Mouse (Mus musculus): ENCODE results near the gene Gspt1.
"Not testable (repeated sequence)": the region's sequence is repeated elsewhere in the genome, so short reads cannot be mapped to it uniquely, and the experiment has no call there.

DNA sequence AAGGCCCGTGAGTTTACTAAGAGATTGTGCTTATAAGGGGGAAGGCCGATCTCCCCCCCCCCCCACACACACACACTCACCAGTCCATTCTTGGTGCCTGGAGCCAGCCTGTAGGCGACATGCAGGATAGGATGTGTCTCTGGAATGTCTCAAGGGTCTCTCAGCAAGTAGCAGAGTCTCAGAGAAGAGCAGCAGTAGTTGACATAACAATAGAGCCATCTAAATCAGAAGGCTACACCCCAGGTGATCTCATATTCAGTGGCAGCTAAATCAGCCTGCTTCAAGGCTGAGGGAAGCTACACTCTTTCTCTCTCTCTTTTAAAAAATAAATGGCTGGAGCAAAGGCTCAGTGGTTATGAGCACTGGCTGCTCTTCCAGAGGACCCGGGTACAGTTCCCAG, 41.5 kb upstream of the Gspt1 start:
- TF ChIP-seq POLR2AphosphoS5 (IDR thresholded peaks at IDR 0.05; ENCODE audit: insufficient replicate concordance, low read depth, low read length); CTCF (IDR thresholded peaks at IDR 0.05; ENCODE audit: low read depth, low read length): not testable (repeated sequence)

Measured in G1E (cell line).